Mouse (Mus musculus): ENCODE results near the gene Smg6. TPM values are rescaled to one million over a fixed set of nuclear protein-coding genes. Genes with fewer than 3 reads are reported as not detected.

Gene Smg6
- polyA plus RNA-seq, 1 experiment from 2014 or later: 17.1 TPM

GRCm38 (mm10) chr11:74902416-74902815 lies 23.2 kb upstream of the Smg6 start:
- no peak for ATAC-seq (replicated peaks)
- Histone ChIP-seq H3K27me3 (replicated peaks) (no peaks in the 10 kb centered on the region), H3K9ac (no peak overlapping the region), H3K27ac (no peak overlapping the region), H3K4me1 (peaks cover 15% of the 10 kb centered on the region), H3K36me3 (replicated peaks) (peaks cover 56% of the 10 kb centered on the region), H3K4me2 (no peak overlapping the region), H3K4me3 (no peak overlapping the region), H3K9me3 (no peaks in the 10 kb centered on the region)
- WGBS: 94% methylated on average over 5 of the region's 5 CpGs

DNA sequence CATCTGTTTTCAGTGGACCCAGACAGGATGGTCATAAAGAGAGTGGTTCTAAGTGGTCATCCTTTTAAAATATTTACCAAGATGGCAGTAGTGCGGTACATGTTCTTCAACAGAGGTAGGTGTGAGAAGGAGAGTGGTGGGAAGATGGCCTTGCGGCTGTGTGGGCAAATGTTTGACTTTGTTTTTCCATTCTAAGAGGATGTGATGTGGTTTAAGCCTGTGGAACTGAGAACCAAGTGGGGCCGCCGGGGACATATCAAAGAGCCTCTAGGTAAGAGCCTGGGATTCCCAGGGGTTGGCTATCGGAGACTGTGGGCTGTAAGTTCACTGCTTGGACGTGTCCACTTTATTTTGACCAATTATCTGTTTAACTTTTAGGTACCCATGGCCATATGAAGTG lies 17.8 kb upstream of the Smg6 start:
- Histone ChIP-seq H3K4me2 (no peak overlapping the region), H3K27me3 (replicated peaks) (no peaks in the 10 kb centered on the region), H3K4me3 (no peak overlapping the region), H3K27ac (no peak overlapping the region), H3K36me3 (replicated peaks) (peaks cover 65% of the 10 kb centered on the region), H3K9ac (no peak overlapping the region), H3K9me3 (no peaks in the 10 kb centered on the region), H3K4me1 (no peaks in the 10 kb centered on the region)
- ATAC-seq (replicated peaks): no peak
- WGBS: 93% methylated on average over 6 of the region's 6 CpGs

DNA sequence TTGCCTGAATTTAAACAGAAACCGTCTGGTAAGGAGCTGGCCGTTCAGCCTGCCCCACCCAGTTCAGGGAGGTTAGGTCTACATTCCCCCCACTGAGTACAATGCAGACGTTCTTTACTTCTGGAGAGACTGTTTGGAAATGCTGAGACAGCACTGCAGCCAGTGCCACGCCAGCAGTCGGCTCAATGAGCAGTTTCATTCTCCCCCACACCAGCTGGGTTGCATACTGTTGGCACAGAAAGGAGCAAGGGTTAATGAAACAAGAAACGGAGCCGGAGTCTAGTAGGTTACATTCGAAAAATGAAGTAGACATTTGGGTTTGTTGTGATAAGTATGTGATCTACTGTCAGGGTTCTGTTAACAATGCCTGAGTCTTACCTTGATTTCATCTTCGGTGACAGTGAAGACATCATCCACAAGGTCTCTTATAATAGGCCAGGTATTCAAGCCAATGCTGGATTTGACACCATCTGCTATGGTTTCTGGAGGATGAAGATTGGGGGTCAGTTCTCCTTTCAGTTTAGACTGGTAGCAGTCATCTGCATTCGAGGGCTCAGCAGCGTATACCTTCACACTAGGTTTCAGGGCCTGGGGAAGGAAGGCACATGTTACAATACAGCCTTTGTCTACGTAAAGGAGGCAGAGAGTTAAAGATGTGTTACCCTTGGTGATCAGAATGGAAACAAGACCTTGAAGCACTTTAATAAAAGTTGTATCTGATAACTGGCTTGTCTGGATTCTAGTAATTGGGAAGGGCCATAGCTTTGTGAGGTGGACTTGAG lies 16.8 kb upstream of the Smg6 start:
- 89% methylated on average over 12 of the region's 12 CpGs for WGBS
- Histone ChIP-seq H3K27me3 (replicated peaks) (no peaks in the 10 kb centered on the region), H3K27ac (no peak overlapping the region), H3K36me3 (replicated peaks) (peaks cover 56% of the 10 kb centered on the region), H3K4me3 (no peak overlapping the region), H3K4me2 (no peak overlapping the region), H3K9me3 (no peaks in the 10 kb centered on the region), H3K4me1 (no peaks in the 10 kb centered on the region), H3K9ac (no peak overlapping the region)
- ATAC-seq (replicated peaks): no peak

- H3K27me3 ChIP-seq (replicated peaks): no peaks in the 10 kb centered on the region
- H3K36me3 ChIP-seq (replicated peaks): peaks cover 45% of the 10 kb centered on the region
- no peaks in the 10 kb centered on the region for H3K4me1 ChIP-seq
- no peak overlapping the region for H3K4me2 ChIP-seq
- ATAC-seq (replicated peaks): no peak
- 93% methylated on average over 4 of the region's 4 CpGs for whole genome bisulfite sequencing
- H3K9ac ChIP-seq: no peak overlapping the region
- no peak overlapping the region for H3K27ac ChIP-seq
- H3K4me3 ChIP-seq: no peak overlapping the region
- H3K9me3 ChIP-seq: no peaks in the 10 kb centered on the region
Measured at GRCm38 (mm10) chr11:74909978-74910377, 15.6 kb upstream of the Smg6 start.

- WGBS: 85% methylated on average over 3 of the region's 3 CpGs
- H3K4me3 ChIP-seq: no peak overlapping the region
- H3K4me1 ChIP-seq: no peaks in the 10 kb centered on the region
- H3K36me3 ChIP-seq (replicated peaks): peaks cover 21% of the 10 kb centered on the region
- ATAC-seq (replicated peaks): no peak
- no peak overlapping the region for H3K27ac ChIP-seq
- H3K9me3 ChIP-seq: no peaks in the 10 kb centered on the region
- no peaks in the 10 kb centered on the region for H3K27me3 ChIP-seq (replicated peaks)
- H3K9ac ChIP-seq: no peak overlapping the region
- no peak overlapping the region for H3K4me2 ChIP-seq
Measured at GRCm38 (mm10) chr11:74912492-74912891, 13.1 kb upstream of the Smg6 start.

DNA sequence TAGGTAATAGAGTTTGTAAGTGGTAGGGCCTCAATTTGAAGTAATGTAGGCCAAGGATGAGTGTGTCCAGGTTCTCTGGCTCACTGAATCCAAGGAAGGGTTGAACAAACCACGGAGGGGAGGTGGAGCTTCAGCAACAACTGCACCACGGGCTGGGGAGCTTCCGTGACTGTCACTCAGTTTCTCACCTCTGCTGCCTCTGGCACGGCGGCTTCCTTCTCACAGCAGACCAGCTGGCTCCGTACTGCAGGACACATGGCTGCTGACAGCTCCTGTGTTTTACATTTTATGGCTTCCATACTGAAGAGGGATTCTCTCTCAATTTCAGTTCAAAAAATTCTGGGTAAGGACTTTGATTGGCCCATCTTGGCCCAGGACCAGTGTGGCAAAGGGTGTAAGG lies 6.4 kb upstream of the Smg6 start:
- 90% methylated on average over 6 of the region's 6 CpGs for WGBS
- ATAC-seq (replicated peaks): no peak
- no peak overlapping the region for H3K4me2 ChIP-seq
- no peaks in the 10 kb centered on the region for H3K27me3 ChIP-seq (replicated peaks)
- H3K4me1 ChIP-seq: peaks cover 5% of the 10 kb centered on the region
- no peaks in the 10 kb centered on the region for H3K9me3 ChIP-seq
- H3K4me3 ChIP-seq: no peak overlapping the region
- peaks cover 13% of the 10 kb centered on the region; the same call in 1 of the 2 replicates for H3K36me3 ChIP-seq (replicated peaks)
- H3K9ac ChIP-seq: no peak overlapping the region
- no peak overlapping the region for H3K27ac ChIP-seq

GRCm38 (mm10) chr11:74924149-74924548 lies 1.5 kb upstream of the Smg6 start:
- Histone ChIP-seq H3K9ac (no peak overlapping the region), H3K4me1 (peaks cover 25% of the 10 kb centered on the region), H3K4me3 (no peak overlapping the region), H3K9me3 (no peaks in the 10 kb centered on the region), H3K36me3 (replicated peaks) (peaks cover 3% of the 10 kb centered on the region; the same call in 1 of the 2 replicates), H3K4me2 (no peak overlapping the region), H3K27me3 (replicated peaks) (no peaks in the 10 kb centered on the region), H3K27ac (no peak overlapping the region)
- ATAC-seq (replicated peaks): no peak
- WGBS: 61% methylated on average over 4 of the region's 4 CpGs

GRCm38 (mm10) chr11:74926388-74927005 lies 874 bp downstream of the Smg6 start:
- 6% methylated on average over 11 of the region's 11 CpGs for WGBS
- no peaks in the 10 kb centered on the region for H3K9me3 ChIP-seq
- ATAC-seq (replicated peaks): peak; percentile 24; the same call in 1 of the 2 replicates

DNA sequence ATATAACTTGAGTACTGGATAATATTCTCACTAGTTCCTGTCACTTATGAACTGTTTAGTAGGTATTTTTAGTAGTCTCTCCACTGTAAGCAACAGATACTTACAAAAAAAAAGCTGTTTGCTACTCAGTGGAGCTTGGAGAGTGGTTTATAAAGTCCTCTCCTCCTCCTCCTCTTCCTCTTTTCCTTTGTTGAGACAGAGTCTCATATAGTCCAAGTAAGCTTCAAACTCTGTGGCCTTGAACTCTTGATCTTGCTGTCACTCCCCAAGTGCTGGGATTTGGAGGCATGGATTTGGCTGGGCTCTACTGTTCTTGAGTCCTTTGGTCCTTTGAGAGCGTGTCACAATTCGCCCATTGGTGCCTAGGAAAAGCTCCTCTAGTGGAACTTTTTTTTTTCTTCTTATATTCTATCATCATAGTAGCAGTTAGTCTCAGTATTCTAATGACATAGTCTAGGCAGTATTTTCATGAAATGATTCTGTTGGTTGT lies 1.7 kb downstream of the Smg6 start:
- no peaks in the 10 kb centered on the region for H3K27me3 ChIP-seq (replicated peaks)
- H3K4me2 ChIP-seq: no peak overlapping the region; the same call in 1 of the 2 replicates
- peaks cover 25% of the 10 kb centered on the region for H3K4me1 ChIP-seq
- no peaks in the 10 kb centered on the region for H3K9me3 ChIP-seq
- WGBS: 94% methylated on average over 2 of the region's 2 CpGs
- ATAC-seq (replicated peaks): no peak
- 0 out of 2 replicates have a peak, but pooled peaks cover 3% of the 10 kb centered on the region for H3K36me3 ChIP-seq (replicated peaks)
- H3K4me3 ChIP-seq: no peak overlapping the region
- no peak overlapping the region for H3K9ac ChIP-seq
- H3K27ac ChIP-seq: no peak overlapping the region

More at GRCm38 (mm10) chr11:74926388-74927005, 874 bp downstream of the Smg6 start:
- Histone ChIP-seq H3K36me3 (replicated peaks) (no peaks in the 10 kb centered on the region), H3K9ac (peak overlapping the region; percentile 84), H3K27ac (peak overlapping the region; percentile 97), H3K4me2 (peak overlapping the region; percentile 58), H3K4me1 (peaks cover 25% of the 10 kb centered on the region), H3K4me3 (peak overlapping the region; percentile 76), H3K27me3 (replicated peaks) (no peaks in the 10 kb centered on the region)

GRCm38 (mm10) chr11:74929111-74929510 lies 3.5 kb downstream of the Smg6 start:
- no peak overlapping the region for H3K27ac ChIP-seq
- no peak overlapping the region for H3K9ac ChIP-seq
- ATAC-seq (replicated peaks): no peak
- no peaks in the 10 kb centered on the region for H3K27me3 ChIP-seq (replicated peaks)
- H3K4me2 ChIP-seq: no peak overlapping the region
- no peak overlapping the region for H3K4me3 ChIP-seq
- no peaks in the 10 kb centered on the region for H3K9me3 ChIP-seq
- 94% methylated on average over 4 of the region's 4 CpGs for WGBS
- peaks cover 22% of the 10 kb centered on the region for H3K4me1 ChIP-seq
- peaks cover 17% of the 10 kb centered on the region; the same call in 1 of the 2 replicates for H3K36me3 ChIP-seq (replicated peaks)

DNA sequence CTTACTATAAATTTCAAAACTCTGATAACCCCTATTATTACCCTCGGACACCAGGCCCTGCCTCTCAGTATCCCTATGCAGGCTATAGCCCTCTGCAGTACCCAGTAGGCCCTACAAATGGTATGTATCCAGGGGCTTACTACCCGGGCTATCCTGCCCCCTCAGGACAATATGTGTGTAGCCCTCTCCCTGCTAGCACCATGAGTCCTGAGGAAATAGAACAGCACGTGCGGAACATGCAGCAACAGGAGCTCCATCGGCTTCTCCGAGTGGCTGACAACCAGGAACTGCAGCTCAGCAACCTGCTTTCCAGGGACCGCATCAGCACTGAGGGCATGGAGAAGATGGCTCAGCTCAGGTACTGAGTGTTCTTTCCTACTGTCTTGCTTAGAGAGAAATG lies 4.8 kb downstream of the Smg6 start:
- Histone ChIP-seq H3K4me1 (peaks cover 13% of the 10 kb centered on the region), H3K27ac (no peak overlapping the region), H3K4me3 (no peak overlapping the region), H3K9ac (no peak overlapping the region), H3K36me3 (replicated peaks) (peaks cover 27% of the 10 kb centered on the region; the same call in 1 of the 2 replicates), H3K4me2 (no peak overlapping the region), H3K9me3 (no peaks in the 10 kb centered on the region), H3K27me3 (replicated peaks) (no peaks in the 10 kb centered on the region)
- no peak for ATAC-seq (replicated peaks)
- WGBS: 94% methylated on average over 7 of the region's 7 CpGs

- Histone ChIP-seq H3K4me2 (no peak overlapping the region), H3K27ac (no peak overlapping the region), H3K27me3 (replicated peaks) (no peaks in the 10 kb centered on the region), H3K9me3 (no peaks in the 10 kb centered on the region), H3K9ac (no peak overlapping the region), H3K4me3 (no peak overlapping the region), H3K36me3 (replicated peaks) (peaks cover 5% of the 10 kb centered on the region; the same call in 1 of the 2 replicates), H3K4me1 (no peaks in the 10 kb centered on the region)
- WGBS: 83% methylated on average over 3 of the region's 3 CpGs
- ATAC-seq (replicated peaks): no peak; the same call in 1 of the 2 replicates
Measured at GRCm38 (mm10) chr11:74946348-74946747, 20.7 kb downstream of the Smg6 start.

Data from midbrain, embryonic 15.5 days (tissue).